ENCODE assay signal across 7 mouse cellular contexts in genomic region chr8:108798012-108798411, GRCm38 (mm10).
A peak's percentile ranks its signal among the peaks of the same experiment; 100 is the strongest.
DNase-seq lines count a peak whose midpoint lies in the region; ATAC-seq and TF ChIP-seq lines count a peak whose summit lies in the region.

No protein-coding gene starts in this region.

- H3K9ac ChIP-seq in midbrain, postnatal 0 days (replicated peaks; ENCODE audit: low read length, poor library complexity, severe bottlenecking) = no peak overlapping the region

- no peak overlapping the region for H3K27ac ChIP-seq in midbrain, postnatal 0 days (ENCODE audit: low read depth, low read length)

- H3K4me3 ChIP-seq in midbrain, postnatal 0 days (ENCODE audit: low read depth, low read length) = no peak overlapping the region

- 33% methylated on average over 12 of the region's 12 CpGs for WGBS in midbrain, postnatal 0 days

- no peak overlapping the region for H3K4me2 ChIP-seq in midbrain, postnatal 0 days (ENCODE audit: low read depth, low read length, poor library complexity, severe bottlenecking)

- DNase-seq in spleen, postnatal 36 days (ENCODE audit: low spot score in 2 of 2) = peak; percentile 25 to 32
- no peak for DNase-seq in spleen, adult 12 weeks (ENCODE audit: low spot score)
- peak; percentile 77 to 84 for DNase-seq in cerebellum, postnatal 25 days
- peak; percentile 73 for DNase-seq in heart, postnatal 25 days (ENCODE audit: low spot score)
- peak; percentile 8 for DNase-seq in layer of hippocampus, adult 9-11 months
- DNase-seq in midbrain, postnatal 0 days (ENCODE audit: low spot score) = peak; percentile 80
- DNase-seq in urinary bladder, postnatal 4 days (ENCODE audit: low spot score in 2 of 2) = peak; percentile 85 to 96

- H3K27me3 ChIP-seq in midbrain, postnatal 0 days (ENCODE audit: insufficient read depth, low read length) = no peaks in the 10 kb centered on the region

- peaks cover 40% of the 10 kb centered on the region for H3K36me3 ChIP-seq in midbrain, postnatal 0 days (ENCODE audit: insufficient read depth, low read length)

- no peak for ATAC-seq in midbrain, postnatal 0 days (ENCODE audit: low FRiP score)

- H3K9me3 ChIP-seq in midbrain, postnatal 0 days (ENCODE audit: low read length) = no peaks in the 10 kb centered on the region

- no peak for TF ChIP-seq CTCF in midbrain, postnatal 0 days (IDR thresholded peaks at IDR 0.05)

- H3K4me1 ChIP-seq in midbrain, postnatal 0 days (ENCODE audit: insufficient read depth, low read length) = peaks cover 7% of the 10 kb centered on the region; the same call in 1 of the 2 replicates

- intact Hi-C loops in heart, postnatal 25 days (cut with DNase I) = no loop called here
